Mouse (Mus musculus) stomach, postnatal 0 days (tissue): ENCODE measurements around the gene Wasf2. TPM values are rescaled to one million over a fixed set of nuclear protein-coding genes. Genes with fewer than 3 reads are reported as not detected.

Source experiments
- ATAC-seq: fragments of 200-750 bp; cut with Nextera tagmentation; 2 replicates; pipeline ENCODE4 v1.8.0; 2017; ENCODE audit not compliant: low FRiP score, low TSS enrichment
- DNase-seq: peaks from one replicate; pipeline ENCODE4 v3.0.0-alpha.2; 2016; ENCODE audit warnings: low spot score
- H3K27ac ChIP-seq: fragments of 300-500 bp; sonication (generic); replicated peaks from 2 replicates; pipeline ENCODE4 v1.5.1; 2014; ENCODE audit warnings: mild to moderate bottlenecking, control low read depth
- H3K27me3 ChIP-seq: fragments of 300-500 bp; sonication (generic); 2 replicates; pipeline ENCODE4 v1.6.1; 2014; ENCODE audit warnings: low read length; ENCODE audit not compliant: control insufficient read depth, insufficient read depth
- H3K36me3 ChIP-seq: fragments of 300-500 bp; sonication (generic); 2 replicates; pipeline ENCODE4 v1.6.1; 2014; ENCODE audit warnings: low read length, mixed read lengths; ENCODE audit not compliant: control insufficient read depth, insufficient read depth
- H3K4me1 ChIP-seq: fragments of 300-500 bp; sonication (generic); replicated peaks from 2 replicates; pipeline ENCODE4 v1.6.1; 2014; ENCODE audit warnings: antibody characterized with exemption; ENCODE audit not compliant: control insufficient read depth, insufficient read depth
- H3K4me2 ChIP-seq: fragments of 300-500 bp; sonication (generic); replicated peaks from 2 replicates; pipeline ENCODE4 v1.6.1; 2014; ENCODE audit warnings: low read depth, mild to moderate bottlenecking, control low read depth, moderate library complexity
- H3K4me3 ChIP-seq: fragments of 300-500 bp; sonication (generic); 2 replicates; pipeline ENCODE4 v1.5.1; 2014; ENCODE audit warnings: low read depth, low read length, control low read depth
- H3K9ac ChIP-seq: fragments of 300-500 bp; sonication (generic); 2 replicates; pipeline ENCODE4 v1.6.1; 2014; ENCODE audit warnings: mild to moderate bottlenecking, low read length, control low read depth, mixed read lengths
- H3K9me3 ChIP-seq: fragments of 300-500 bp; sonication (generic); 2 replicates; pipeline ENCODE4 v1.6.1; 2016; ENCODE audit warnings: low read length; ENCODE audit not compliant: control insufficient read depth
- CTCF ChIP-seq: IDR thresholded peaks from 2 replicates; pipeline ENCODE4 v1.5.1; 2016; ENCODE audit warnings: antibody characterized with exemption, low read depth, mild to moderate bottlenecking, moderate library complexity
- EP300 ChIP-seq: optimal IDR thresholded peaks from 2 replicates; pipeline ENCODE3; 2016; ENCODE audit warnings: antibody characterized with exemption
- WGBS: fragments of 180-500 bp; shearing (Covaris S2); extraction: QIAGEN DNeasy Blood & Tissue Kit; methylation state at CpG from one replicate; pipeline ENCODE4 v1.1.7; 2014; 5-methylcytosine and 5-hydroxymethylcytosine counted together
- polyA plus RNA-seq: library from polyadenylated mRNA; unstranded; fragments of >200 nt; fragmentation: Nextera tagmentation; extraction: Ambion mirVana; gene quantifications from 2 replicates; pipeline ENCODE4 v1.2.1, GENCODE M21; 2015

Wasf2 gene
- polyA plus RNA-seq, 1 experiment from 2014 or later, result 84.2 TPM

- no peaks in the 10 kb centered on the region for H3K9me3 ChIP-seq
- no peak for TF ChIP-seq CTCF
- no peak for TF ChIP-seq EP300
- DNase-seq (peak; percentile 26), ATAC-seq (no peak)
- peaks cover 12% of the 10 kb centered on the region for H3K4me1 ChIP-seq
- H3K36me3 ChIP-seq, result no peaks in the 10 kb centered on the region
- H3K27me3 ChIP-seq, result no peaks in the 10 kb centered on the region
- peak overlapping the region; percentile 56 for H3K27ac ChIP-seq
- no peak overlapping the region for H3K4me3 ChIP-seq
- 46% methylated on average over 6 of the region's 6 CpGs for WGBS
- H3K9ac ChIP-seq, result no peak overlapping the region
- no peak overlapping the region for H3K4me2 ChIP-seq
Measured at GRCm38 (mm10) chr4:133113351-133113882, 16.9 kb upstream of the Wasf2 start.

DNA sequence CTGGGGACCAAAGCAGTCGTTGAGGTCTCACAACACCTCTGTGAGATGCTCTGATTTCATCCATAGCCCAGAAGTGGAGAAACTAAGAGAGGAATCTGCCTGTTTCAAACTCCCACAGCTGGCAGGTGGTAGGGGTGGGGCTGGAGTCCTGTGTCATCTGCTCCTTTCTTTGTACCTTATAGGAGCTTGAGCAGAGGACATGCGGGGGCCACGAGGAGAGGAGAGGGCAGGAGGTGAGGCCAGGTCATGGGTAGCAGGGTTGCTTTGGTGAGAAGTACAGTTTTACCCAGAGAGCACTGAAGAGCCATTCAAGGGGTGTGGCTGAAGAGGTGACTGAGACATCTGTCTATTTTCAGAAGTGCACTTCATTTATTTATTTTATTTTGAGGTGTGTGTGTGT lies 15.5 kb upstream of the Wasf2 start:
- no peaks in the 10 kb centered on the region for H3K27me3 ChIP-seq
- H3K4me2 ChIP-seq, result no peak overlapping the region
- H3K4me3 ChIP-seq, result no peak overlapping the region
- TF ChIP-seq EP300, result no peak
- no peak for TF ChIP-seq CTCF
- ATAC-seq (no peak), DNase-seq (no peak)
- no peaks in the 10 kb centered on the region for H3K36me3 ChIP-seq
- H3K9me3 ChIP-seq, result no peaks in the 10 kb centered on the region
- 65% methylated on average over 3 of the region's 3 CpGs for WGBS
- H3K27ac ChIP-seq, result no peak overlapping the region
- H3K9ac ChIP-seq, result no peak overlapping the region
- H3K4me1 ChIP-seq, result peaks cover 9% of the 10 kb centered on the region

DNA sequence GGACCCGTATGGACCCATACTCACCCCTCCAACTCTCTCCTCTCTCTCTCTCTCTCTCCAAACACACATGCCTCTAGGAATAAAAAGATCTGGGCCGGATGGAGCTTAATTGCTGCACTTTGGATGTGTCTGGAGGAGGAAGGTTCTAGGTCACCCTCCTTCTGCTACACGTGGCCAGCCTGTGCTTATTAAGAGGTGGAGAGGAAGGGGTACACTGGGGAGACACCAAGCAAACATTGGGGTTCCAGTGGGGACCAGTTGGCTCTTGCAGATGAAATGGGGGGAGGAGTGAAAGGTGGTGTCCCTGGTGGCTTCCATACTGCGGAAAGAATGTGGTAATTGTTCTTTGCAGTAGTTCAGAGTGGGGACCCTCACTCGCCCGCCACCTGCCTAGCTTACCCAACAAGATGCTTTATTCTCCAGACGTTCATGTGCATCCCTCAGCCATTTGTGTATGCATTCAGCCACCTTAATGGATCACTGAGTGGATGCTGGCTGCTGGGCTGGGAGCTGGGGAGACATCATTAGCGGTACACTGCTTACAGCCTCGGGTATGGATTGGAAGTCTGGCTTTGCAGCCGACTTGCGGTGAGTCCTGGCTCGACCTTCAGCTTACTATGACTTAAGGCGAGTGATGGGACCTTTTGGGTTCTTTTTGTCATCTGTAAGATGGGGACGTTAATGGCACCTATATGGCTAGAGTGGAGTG lies 14.4 kb upstream of the Wasf2 start:
- Histone ChIP-seq H3K27me3 (no peaks in the 10 kb centered on the region), H3K4me2 (no peak overlapping the region), H3K4me3 (no peak overlapping the region), H3K4me1 (peaks cover 11% of the 10 kb centered on the region), H3K36me3 (no peaks in the 10 kb centered on the region), H3K9me3 (no peaks in the 10 kb centered on the region), H3K9ac (no peak overlapping the region), H3K27ac (no peak overlapping the region)
- 74% methylated on average over 14 of the region's 14 CpGs for WGBS
- no peak for TF ChIP-seq CTCF
- no peak for TF ChIP-seq EP300
- DNase-seq (no peak), ATAC-seq (no peak)

DNA sequence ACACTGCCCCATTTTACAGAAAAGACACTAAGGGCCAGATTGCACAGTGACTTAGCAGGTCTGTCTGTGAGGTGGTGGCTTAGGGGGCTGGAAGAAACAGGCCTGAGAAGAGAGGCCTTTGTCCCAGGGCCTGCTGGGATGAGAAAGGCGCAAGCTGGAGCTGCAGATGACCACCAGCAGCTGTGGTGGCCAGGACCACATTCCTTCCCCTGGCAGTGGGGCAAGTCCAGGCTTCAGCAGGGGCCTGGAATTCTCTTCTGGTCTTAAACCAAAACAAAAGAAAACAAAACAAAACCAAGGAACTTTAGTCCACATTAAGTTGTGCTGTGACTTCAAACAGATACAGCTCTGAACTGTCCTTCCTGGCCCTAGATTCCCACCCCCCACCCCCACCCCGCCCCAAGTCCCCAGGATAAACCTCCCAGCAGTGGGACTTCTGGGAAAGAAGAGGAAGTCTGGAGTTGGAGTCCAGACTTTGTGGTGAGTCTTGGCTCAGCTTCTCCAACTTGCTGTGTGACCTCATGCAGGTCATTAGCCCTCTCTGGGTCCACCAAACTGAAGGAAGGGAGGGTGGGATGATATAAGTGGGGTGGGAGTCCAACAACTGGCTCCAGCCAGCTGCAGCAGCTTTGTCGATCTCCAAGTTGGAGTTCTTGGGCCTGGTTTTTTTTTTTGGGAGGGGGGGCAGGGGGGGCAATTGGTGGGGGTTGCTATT lies 13.4 kb upstream of the Wasf2 start:
- no peak for DNase-seq
- Histone ChIP-seq H3K27me3 (no peaks in the 10 kb centered on the region), H3K4me1 (peaks cover 12% of the 10 kb centered on the region), H3K4me3 (no peak overlapping the region), H3K9me3 (no peaks in the 10 kb centered on the region), H3K9ac (0 out of 2 replicates have a peak overlapping the region, but pooled peaks have one; percentile 41), H3K4me2 (peak overlapping the region; percentile 25; the same call in 1 of the 2 replicates), H3K27ac (peak overlapping the region; percentile 97), H3K36me3 (no peaks in the 10 kb centered on the region)
- ATAC-seq, result no peak; the same call in 1 of the 2 replicates
- 30% methylated on average over 3 of the region's 3 CpGs for WGBS
- TF ChIP-seq CTCF (no peak), EP300 (no peak)

DNA sequence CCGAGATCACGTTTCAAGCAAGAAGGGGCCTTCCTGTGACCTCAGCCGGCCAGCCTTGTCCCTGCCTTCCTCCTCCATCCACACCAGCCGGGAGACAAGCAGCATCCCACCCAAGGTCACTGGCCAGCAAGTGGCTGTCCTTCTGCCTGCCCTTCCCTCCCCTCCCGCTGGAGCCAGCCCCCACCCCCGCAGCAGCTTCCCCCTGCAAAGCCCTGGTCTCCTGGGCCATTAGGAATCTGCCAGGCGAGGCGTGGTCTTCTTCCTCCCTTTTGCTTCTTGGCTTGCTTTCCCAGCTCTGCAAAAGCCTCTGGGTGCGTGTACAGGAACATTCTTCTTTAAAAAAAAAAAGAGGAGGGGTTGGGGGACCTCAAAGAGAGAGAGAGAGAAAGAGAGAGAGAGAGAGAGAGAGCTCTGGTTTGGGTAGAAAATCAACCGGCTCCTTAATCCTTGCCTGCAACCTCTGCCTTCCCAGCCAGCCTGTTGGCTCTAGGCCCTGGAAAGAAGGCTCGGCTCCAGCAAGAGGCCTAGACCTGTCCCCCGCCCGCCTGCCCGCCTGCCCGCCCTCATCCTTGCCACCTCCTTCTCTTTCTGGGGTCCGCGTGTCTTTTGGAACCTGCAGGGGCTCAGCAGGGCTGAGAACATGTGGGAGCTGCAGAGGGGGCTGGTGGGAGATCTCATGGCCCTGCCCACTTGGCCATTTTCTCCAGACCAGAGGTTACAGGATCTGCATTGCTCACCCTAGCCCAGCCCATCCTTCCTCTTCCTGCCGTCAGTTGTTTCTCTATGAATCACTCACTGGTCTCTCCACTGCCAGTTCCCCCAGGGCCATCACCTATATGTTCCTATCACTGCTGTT lies 12.5 kb upstream of the Wasf2 start:
- Histone ChIP-seq H3K36me3 (no peaks in the 10 kb centered on the region), H3K4me1 (peaks cover 12% of the 10 kb centered on the region), H3K27ac (peak overlapping the region; percentile 97), H3K4me3 (no peak overlapping the region), H3K9me3 (no peaks in the 10 kb centered on the region), H3K9ac (peak overlapping the region; percentile 41), H3K27me3 (no peaks in the 10 kb centered on the region), H3K4me2 (peak overlapping the region; percentile 42)
- TF ChIP-seq EP300, result peak; percentile 25
- TF ChIP-seq CTCF, result no peak; the same call in 1 of the 2 replicates
- WGBS, result 17% methylated on average over 18 of the region's 18 CpGs
- DNase-seq, result peak; percentile 70
- peak; percentile 79 for ATAC-seq
